20 mouse cellular contexts compared by ENCODE assay signal in genomic region chr1:177609226-177609625, GRCm38 (mm10).
A peak's percentile ranks its signal among the peaks of the same experiment; 100 is the strongest.
DNase-seq lines count a peak whose midpoint lies in the region; ATAC-seq and TF ChIP-seq lines count a peak whose summit lies in the region.
"Had no signal": no experiment of that assay in that cellular context is flagged by ENCODE, and none has a peak within 500 bp of the region (broad histone marks: within the 10 kb centered on the region; RNA-seq: fewer than 3 reads in every experiment).

No protein-coding gene starts in this region.

- ATAC-seq in cerebellum, adult (ENCODE audit: insufficient number of reproducible peaks, low FRiP score, low TSS enrichment): no peak
- ATAC-seq in megakaryocyte progenitor cell, adult 5-6 weeks (replicated peaks; ENCODE audit: poor library complexity): peak; percentile 81
- ATAC-seq in frontal cortex, adult (ENCODE audit: low TSS enrichment): no peak
- ATAC-seq: forebrain, embryonic 15.5 days had no signal

- peak overlapping the region; percentile 94 for H3K27ac ChIP-seq in cerebellum, adult 2 months (ENCODE audit: insufficient read depth, low read length)
- H3K27ac ChIP-seq in heart, adult 2 months: peak overlapping the region; percentile 57
- H3K27ac ChIP-seq: forebrain, embryonic 15.5 days; kidney, postnatal 0 days; left cerebral cortex, adult 2 months; limb, embryonic 15.5 days; liver, embryonic 15.5 days; lung, embryonic 15.5 days; macrophage; stomach, embryonic 15.5 days had no signal

- intact Hi-C loops in heart, adult 2 months (cut with DNase I): loop anchor here (5.0 kb wide), 1 partner anchor 77 kb away; no protein-coding TSS in a partner anchor
- intact Hi-C loops in heart, postnatal 14 days (cut with DNase I): no loop called here

- no peaks in the 10 kb centered on the region for H3K79me2 ChIP-seq in heart, adult 2 months (replicated peaks; ENCODE audit: control insufficient read depth, insufficient read depth, low read length)

- H3K4me3 ChIP-seq in cerebellum, adult 2 months (replicated peaks; ENCODE audit: insufficient read depth, low read depth, low read length): no peak overlapping the region
- H3K4me3 ChIP-seq in heart, adult 2 months: no peak overlapping the region
- H3K4me3 ChIP-seq: forebrain, embryonic 15.5 days; left cerebral cortex, adult 2 months; limb, embryonic 15.5 days; liver, embryonic 15.5 days; lung, embryonic 15.5 days; stomach, embryonic 15.5 days had no signal

- no peak for TF ChIP-seq EP300 in heart, adult 2 months (IDR thresholded peaks at IDR 0.05; ENCODE audit: insufficient read depth, low read depth, low read length)

- TF ChIP-seq POLR2A in cerebellum, adult 2 months (IDR thresholded peaks at IDR 0.05; ENCODE audit: borderline replicate concordance, insufficient read depth, low read length): 0 out of 2 replicates have a peak, but pooled peaks have one; percentile 2
- no peak for TF ChIP-seq POLR2A in heart, adult 2 months (IDR thresholded peaks at IDR 0.05; ENCODE audit: insufficient read depth, low read depth, low read length)

- H3K36me3 ChIP-seq in heart, adult 2 months (ENCODE audit: control insufficient read depth, insufficient read depth, low read length): no peaks in the 10 kb centered on the region
- H3K36me3 ChIP-seq: forebrain, embryonic 15.5 days; limb, embryonic 15.5 days; liver, embryonic 15.5 days; lung, embryonic 15.5 days; stomach, embryonic 15.5 days had no signal

- DNase-seq in cerebellum, adult 2 months: peak in 1 of 2 experiments; percentile 50
- DNase-seq in heart, adult 2 months: no peak
- DNase-seq in heart, postnatal 14 days: no peak
- peak; percentile 29 for DNase-seq in adipocyte (ENCODE audit: low spot score)
- no peak for DNase-seq in Muller cell, postnatal 12 days (ENCODE audit: inconsistent ontology term)
- DNase-seq: adrenal gland, postnatal 36 days; gastrocnemius, postnatal 14 days; kidney, adult 2 months; thymus, adult 2 months had no signal

- peaks cover 34% of the 10 kb centered on the region for H3K4me1 ChIP-seq in cerebellum, adult 2 months (ENCODE audit: control insufficient read depth, insufficient read depth, low read length)
- peaks cover 8% of the 10 kb centered on the region for H3K4me1 ChIP-seq in heart, adult 2 months (ENCODE audit: control insufficient read depth, insufficient read depth, low read length)
- H3K4me1 ChIP-seq: limb, embryonic 15.5 days; liver, embryonic 15.5 days; stomach, embryonic 15.5 days had no signal

- no peak for TF ChIP-seq CTCF in cerebellum, adult 2 months (IDR thresholded peaks at IDR 0.05; ENCODE audit: borderline replicate concordance, insufficient read depth, low read depth, low read length)
- TF ChIP-seq CTCF in heart, adult 2 months (IDR thresholded peaks at IDR 0.05): no peak

- no peaks in the 10 kb centered on the region for H3K27me3 ChIP-seq in cerebellum, adult 2 months (ENCODE audit: control insufficient read depth, insufficient read depth, low read length)
- H3K27me3 ChIP-seq in heart, adult 2 months (ENCODE audit: control insufficient read depth, insufficient read depth, low read length): no peaks in the 10 kb centered on the region
- H3K27me3 ChIP-seq: forebrain, embryonic 15.5 days; limb, embryonic 15.5 days; liver, embryonic 15.5 days; lung, embryonic 15.5 days; stomach, embryonic 15.5 days had no signal

- H3K9ac ChIP-seq in heart, adult 2 months (ENCODE audit: low read depth, low read length): no peak overlapping the region
- H3K9ac ChIP-seq: forebrain, embryonic 15.5 days; limb, embryonic 15.5 days; liver, embryonic 15.5 days; lung, embryonic 15.5 days; stomach, embryonic 15.5 days had no signal

- 17% methylated on average over 2 of the region's 2 CpGs for WGBS in cerebellum, adult 2 months
- 32% methylated on average over 2 of the region's 2 CpGs for WGBS in heart, adult 2 months
